Mouse (Mus musculus) CD4-positive, CD25-positive, alpha-beta regulatory T cell, adult 4 months (primary cell): ENCODE results near the gene Scgb2b20. TPM values are rescaled to one million over a fixed set of nuclear protein-coding genes. Genes with fewer than 3 reads are reported as not detected.
"Not testable (repeated sequence)": the region's sequence is repeated elsewhere in the genome, so short reads cannot be mapped to it uniquely, and the experiment has no call there.

Source experiments
- ATAC-seq: one replicate; pipeline ENCODE4 v1.8.0; 2017
- polyA plus RNA-seq, 2 experiments: library from polyadenylated mRNA; unstranded; fragments of 100-300 nt; shearing (Covaris generic); gene quantifications; one replicate each; pipeline ENCODE4 v1.2.1; 2017

The Scgb2b20 gene
- not detected for polyA plus RNA-seq

DNA sequence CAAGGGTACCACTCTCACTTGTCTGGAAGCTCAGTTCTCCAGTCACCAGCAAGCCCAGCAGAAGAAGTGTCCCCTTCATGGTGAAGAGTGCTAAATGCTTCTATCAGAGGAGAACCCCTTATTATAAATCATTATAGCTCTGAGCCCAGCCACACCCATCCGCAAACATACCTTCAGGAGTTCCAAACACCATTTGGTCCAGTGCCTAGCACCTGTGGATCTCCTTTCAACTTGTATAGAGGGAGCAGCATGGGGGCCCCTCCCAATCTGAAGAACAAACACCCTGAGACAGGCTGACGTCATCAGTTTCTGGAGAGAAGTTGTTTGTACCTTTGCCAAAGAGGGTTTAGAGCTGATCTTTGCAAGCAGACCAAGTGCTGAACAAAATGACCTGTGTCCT, at the start of gene Scgb2b20:
Gene Scgb2b20, minus strand, starts transcription at position 101 of the 400 bp plus-strand sequence.
- not testable (repeated sequence) for ATAC-seq

GRCm38 (mm10) chr7:33409681-33410080, 43.6 kb upstream of the Scgb2b20 start:
- not testable (repeated sequence) for ATAC-seq

DNA sequence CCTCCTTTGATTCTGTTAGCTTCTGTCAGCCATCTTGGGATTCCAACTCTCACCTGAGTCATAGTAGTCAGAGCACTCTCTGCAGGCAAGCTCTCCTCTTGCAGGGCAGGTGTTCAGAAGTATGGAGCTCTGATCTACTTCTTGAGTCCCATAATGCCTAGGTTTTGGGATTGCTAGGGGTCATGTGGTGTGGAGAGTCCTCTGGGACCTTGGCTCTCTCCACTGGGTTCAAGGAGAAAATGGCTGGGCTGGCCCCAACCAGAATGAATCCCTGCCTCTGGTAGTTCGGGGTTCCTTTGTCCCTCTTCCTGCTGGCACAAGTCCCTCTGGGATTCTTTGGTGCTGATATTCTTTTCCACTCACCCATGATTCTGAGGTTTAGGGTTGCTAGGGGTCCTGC, 35.5 kb upstream of the Scgb2b20 start:
- no peak for ATAC-seq

DNA sequence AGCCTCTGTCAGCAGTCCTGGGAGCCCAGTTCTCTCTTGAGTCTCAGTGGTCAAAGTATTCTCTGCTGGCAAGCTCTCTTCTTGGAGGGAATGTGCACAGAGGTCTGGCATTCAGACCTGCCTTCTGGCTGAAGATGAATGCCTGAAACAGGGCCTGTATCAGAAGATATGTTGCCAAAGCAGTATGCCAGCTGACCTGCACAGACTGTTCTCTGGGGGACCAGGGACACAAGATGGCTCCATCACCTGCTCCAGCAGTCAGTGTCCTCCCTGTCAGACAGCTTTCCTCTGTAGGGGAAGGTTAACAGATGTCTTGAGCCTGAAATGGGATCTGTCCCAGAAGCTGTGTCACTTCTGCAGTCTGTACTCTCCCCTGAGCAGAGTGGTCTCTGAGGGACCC, 33.6 kb upstream of the Scgb2b20 start:
- not testable (repeated sequence) for ATAC-seq

DNA sequence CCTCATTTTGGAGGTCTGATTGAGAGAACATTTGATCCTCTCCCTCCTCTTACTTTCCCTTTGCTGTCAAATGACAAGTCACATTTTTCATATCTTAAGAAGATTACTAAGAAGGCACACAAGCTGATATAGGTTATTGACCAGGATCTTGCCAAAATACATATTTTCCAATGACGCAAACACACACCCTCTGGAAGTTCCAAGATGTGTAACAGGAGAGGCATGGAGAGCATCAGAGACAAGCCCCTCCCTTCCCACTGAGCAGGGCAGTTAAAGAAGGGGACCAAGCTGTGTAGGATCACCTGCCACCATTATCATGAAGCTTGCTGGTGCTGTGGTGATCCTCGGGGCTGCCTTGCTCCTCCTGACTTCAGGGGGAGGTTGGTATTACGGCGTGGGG, 6.8 kb upstream of the Scgb2b20 start, which contains the start of gene Scgb1b20:
Gene Scgb1b20, plus strand, starts transcription at position 301 of the 400 bp plus-strand sequence.
- ATAC-seq, result not testable (repeated sequence)

Other genes with a start within 250 kb of the Scgb2b20 start
- gene Scgb2b18, start 192.5 kb downstream of the Scgb2b20 start, polyA plus RNA-seq, result not detected
- not detected for gene Scgb1b18, start 180.8 kb downstream of the Scgb2b20 start, polyA plus RNA-seq
- not detected for gene Scgb2b19, start 86.0 kb downstream of the Scgb2b20 start, polyA plus RNA-seq
- not detected for gene Scgb1b19, start 79.0 kb downstream of the Scgb2b20 start, polyA plus RNA-seq
- not detected for gene Scgb1b20, start 6.9 kb upstream of the Scgb2b20 start, polyA plus RNA-seq
- not detected for gene Scgb2b21, start 154.1 kb upstream of the Scgb2b20 start, polyA plus RNA-seq